Mouse (Mus musculus) T-helper 1 cell (primary cell): ENCODE measurements around the gene Sp9.

Source experiments
- in situ Hi-C: fragments of 300-600 bp; cut with MboI, MseI; formaldehyde crosslinking; loops from one replicate; pipeline ENCODE4 v1.15.1; 2025; ENCODE audit warnings: high pct_unique_total_duplicates

Sp9 gene

DNA sequence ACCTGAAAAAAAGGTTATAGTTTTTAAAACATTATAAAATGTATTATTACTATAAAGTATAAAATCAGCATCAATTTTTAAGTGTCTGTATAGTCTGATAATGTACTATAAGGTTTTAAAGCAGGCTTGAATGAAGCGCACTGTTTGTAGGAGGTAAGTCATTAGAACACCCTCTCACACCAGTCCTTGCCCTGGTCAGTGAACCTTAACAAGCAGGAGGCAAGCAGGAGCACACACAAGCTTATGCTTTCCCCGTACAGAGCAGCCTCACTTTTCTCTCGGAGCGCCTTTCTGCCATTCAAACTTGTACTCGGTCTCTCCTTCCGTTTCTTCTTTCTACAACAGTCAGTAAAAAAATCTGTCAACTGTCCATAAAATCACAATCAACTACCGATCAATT lies 34.3 kb downstream of the Sp9 start:
- in situ Hi-C loops: no loop called here

DNA sequence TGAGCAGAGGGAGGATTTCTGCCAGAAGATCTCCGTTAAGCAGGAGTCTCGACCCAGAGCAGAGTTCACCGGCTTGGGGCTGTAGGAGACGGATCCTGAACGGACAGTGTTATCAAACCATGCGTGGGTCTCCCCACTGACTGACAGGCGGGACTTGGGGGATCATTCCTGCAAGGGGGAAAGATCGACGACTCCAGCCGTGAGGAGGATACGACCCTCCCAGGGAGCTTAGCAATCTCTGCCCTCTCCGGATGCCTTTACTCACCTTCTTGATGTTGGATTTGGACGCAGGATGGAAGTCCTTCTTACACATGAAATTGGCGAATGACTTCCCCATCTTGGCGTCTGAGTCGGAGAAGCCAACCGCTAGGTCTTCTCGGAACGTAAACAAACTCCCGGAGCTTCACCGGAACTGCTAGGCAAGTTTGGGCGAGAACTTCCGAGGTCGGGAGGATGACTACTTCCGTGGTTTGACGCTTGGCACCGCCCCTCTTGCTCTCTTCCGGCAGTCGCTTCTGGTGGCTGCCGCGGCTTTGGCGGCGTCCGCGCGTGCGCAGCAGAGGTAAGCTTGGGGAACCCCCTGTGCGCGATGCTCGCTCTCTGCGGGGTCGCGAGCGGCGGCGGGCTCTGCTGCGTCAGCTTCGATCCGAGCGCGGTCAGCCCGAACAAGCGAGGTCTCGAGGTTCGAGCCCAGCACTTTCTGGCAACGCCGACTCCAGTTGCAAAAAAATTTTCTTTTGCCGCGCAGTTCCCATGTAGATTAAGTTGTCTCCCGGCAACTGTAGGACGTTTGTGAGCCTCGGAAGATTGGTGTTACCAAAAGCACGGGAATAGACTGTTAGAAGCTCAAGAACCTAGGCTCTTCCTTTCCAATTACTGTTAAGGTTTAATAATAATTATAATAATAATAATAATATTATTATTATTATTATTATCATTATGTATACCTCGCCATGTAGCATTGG lies 40.7 kb downstream of the Sp9 start, which contains the start of the genes Scrn3 and Cir1:
Gene Scrn3, plus strand, starts transcription at position 450 of the 965 bp plus-strand sequence.
Gene Cir1, minus strand, starts transcription at position 550 of the 965 bp plus-strand sequence.
- in situ Hi-C loops: loop anchor here (5.0 kb wide), 1 partner anchor 115 kb away; no protein-coding TSS in a partner anchor

DNA sequence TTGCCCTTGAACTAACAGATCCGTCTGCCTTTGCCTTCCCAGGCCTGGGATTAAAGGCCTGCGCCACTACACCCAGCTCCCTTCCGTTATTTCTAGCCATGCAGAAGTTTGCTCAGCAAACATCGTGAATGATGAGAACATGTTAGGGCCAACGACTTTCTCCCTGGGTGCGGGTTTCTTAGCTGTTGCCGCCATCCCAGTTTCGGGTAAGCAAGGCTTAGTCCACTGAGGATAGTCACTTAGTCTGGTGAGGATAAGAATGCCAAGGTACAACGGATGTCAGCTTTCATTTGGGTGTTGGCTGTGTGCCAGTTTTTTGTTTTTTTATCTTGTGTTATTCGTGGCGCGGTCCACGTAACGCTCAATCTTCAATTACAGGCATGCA lies 41.4 kb downstream of the Sp9 start:
- in situ Hi-C loops: loop anchor here (5.0 kb wide), 1 partner anchor 114 kb away; no protein-coding TSS in a partner anchor

DNA sequence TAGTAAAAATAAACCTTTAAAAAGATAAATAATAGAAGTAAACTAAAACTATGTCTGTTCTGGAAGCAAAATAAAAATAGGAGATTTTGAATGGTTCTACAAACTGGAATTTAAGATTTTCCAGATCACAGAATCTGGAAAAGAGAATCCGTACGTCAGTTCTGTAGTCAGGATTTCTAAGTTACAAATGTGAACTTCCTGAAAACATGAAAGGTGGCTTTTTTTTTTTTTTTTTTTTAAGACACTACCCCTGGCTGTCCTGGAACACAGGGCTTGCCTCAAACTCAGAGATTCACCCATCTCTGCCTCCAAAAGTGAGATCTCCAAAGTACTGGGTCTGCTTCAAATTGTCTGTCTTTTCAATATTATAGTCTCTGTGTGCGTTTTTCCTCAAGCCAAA lies 42.6 kb downstream of the Sp9 start:
- in situ Hi-C loops: loop anchor here (5.0 kb wide), 1 partner anchor 113 kb away; no protein-coding TSS in a partner anchor

DNA sequence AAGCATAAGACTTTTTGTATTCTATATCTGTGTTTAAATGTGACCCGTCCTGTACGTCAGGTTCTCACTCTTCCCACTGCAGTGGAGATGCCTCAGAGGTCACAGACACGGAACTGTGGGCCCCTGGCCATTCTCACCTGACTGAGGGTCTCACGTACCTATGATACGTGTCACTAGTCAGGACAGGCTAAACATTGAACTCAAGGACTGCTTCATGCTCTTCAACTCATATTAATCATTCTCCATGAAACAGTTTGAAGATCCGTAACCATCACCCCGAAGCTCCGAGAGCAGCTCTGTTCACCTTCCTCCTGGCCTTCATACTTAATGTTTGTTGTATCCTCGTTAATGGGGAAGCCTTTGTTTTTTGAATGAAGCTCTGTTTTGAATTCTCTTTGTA lies 45.7 kb downstream of the Sp9 start:
- in situ Hi-C loops: no loop called here

DNA sequence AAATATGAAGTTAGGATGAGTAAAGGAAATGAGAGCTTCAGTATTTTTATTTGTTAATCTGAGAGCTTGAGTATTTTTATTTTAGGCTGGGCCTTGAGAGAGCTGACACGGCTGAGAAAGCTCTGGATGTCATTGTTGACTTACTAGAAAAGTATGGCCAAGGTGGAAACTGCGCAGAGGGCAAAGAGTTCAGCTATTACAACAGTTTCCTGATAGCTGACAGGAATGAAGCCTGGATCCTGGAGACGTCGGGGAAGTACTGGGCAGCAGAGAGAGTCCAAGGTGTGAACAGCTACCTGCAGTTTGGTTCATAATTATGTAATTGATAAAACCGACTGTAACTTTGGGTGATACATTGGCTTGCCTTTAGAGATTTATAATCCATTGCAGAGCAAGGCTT lies 47.5 kb downstream of the Sp9 start:
- in situ Hi-C loops: no loop called here

DNA sequence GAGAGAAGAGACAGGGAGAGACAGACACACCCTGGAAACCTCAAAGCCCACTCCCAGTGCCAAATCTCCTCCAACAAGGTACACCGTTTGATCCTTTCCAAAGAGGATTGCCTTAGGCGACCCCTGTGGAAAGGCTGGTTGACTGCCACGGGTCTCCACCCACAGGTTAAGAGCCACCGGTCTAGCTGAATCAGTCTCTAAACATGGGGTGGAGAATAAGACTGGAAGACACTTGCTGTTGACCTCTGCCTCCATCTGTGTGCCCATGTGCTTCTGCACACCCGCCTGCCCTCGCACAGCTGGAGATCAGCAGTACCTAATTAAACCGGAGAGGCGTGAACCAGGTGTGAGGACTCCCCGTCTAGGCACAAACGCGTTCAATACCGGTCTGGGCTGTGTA lies 51.3 kb downstream of the Sp9 start:
- in situ Hi-C loops: no loop called here

DNA sequence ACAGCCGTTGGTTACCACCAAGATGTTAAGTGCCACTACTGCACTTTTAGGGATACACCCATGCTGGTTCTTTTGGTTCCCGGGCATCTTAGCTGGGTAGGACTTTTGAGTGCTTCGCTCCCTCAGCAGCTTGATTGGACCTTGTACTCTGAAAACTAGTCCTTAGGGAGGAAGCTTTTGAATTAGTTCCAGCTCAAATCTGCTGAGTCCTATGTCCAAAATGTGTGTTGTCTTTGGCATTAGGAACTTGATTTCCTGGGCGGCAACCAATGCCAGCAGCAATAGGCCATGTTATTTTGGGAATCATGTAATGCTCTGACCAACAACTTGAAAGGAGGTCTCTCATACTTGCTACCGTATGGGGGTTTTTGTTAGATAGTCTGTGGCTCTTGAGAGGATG lies 54.1 kb downstream of the Sp9 start:
- in situ Hi-C loops: no loop called here
